Mouse (Mus musculus): ENCODE measurements around the gene Pbx4.

GRCm38 (mm10) chr8:69893863-69894262, 61.6 kb downstream of the Pbx4 start:
- TF ChIP-seq CHD2 (IDR thresholded peaks at IDR 0.05; ENCODE audit: low read depth, low read length) (no peak), ZC3H11A (IDR thresholded peaks at IDR 0.05; ENCODE audit: borderline replicate concordance, low read depth, low read length) (no peak), ZNF384 (IDR thresholded peaks at IDR 0.05; ENCODE audit: low read depth, low read length) (no peak), HCFC1 (IDR thresholded peaks at IDR 0.05; ENCODE audit: borderline replicate concordance, insufficient read depth, low read length) (no peak), MAFK (IDR thresholded peaks at IDR 0.05; ENCODE audit: insufficient read depth, low read depth, low read length) (no peak)
